Comparison of ENCODE assay signal across 9 mouse cellular contexts in genomic region chr16:17271124-17271523, GRCm38 (mm10). TPM values are rescaled to one million over a fixed set of nuclear protein-coding genes. Genes with fewer than 3 reads are reported as not detected.
DNase-seq lines count a peak whose midpoint lies in the region; ATAC-seq and TF ChIP-seq lines count a peak whose summit lies in the region.
"Had no signal": no experiment of that assay in that cellular context is flagged by ENCODE, and none has a peak within 500 bp of the region (broad histone marks: within the 10 kb centered on the region; RNA-seq: fewer than 3 reads in every experiment).

No protein-coding gene starts in this region.

- TF ChIP-seq POLR2A in kidney, adult 2 months (IDR thresholded peaks at IDR 0.05; ENCODE audit: low read depth, low read length), result no peak

- no peaks in the 10 kb centered on the region for H3K36me3 ChIP-seq in kidney, adult 2 months (ENCODE audit: control insufficient read depth, insufficient read depth, low read length)
- H3K36me3 ChIP-seq in kidney, embryonic 14.5 days (ENCODE audit: control insufficient read depth, insufficient read depth, low read length), result no peaks in the 10 kb centered on the region
- H3K36me3 ChIP-seq in E14TG2a.4 (ENCODE audit: insufficient read depth, low read length), result peaks cover 5% of the 10 kb centered on the region; the same call in 1 of the 2 replicates

- H3K27me3 ChIP-seq in kidney, adult 2 months (replicated peaks; ENCODE audit: control insufficient read depth, insufficient read depth, low read length), result no peaks in the 10 kb centered on the region
- H3K27me3 ChIP-seq in kidney, embryonic 14.5 days (ENCODE audit: control insufficient read depth, insufficient read depth, low read length), result no peaks in the 10 kb centered on the region
- H3K27me3 ChIP-seq in E14TG2a.4 (ENCODE audit: insufficient read depth, low read length), result no peaks in the 10 kb centered on the region

- H3K27ac ChIP-seq in kidney, adult 2 months (ENCODE audit: insufficient read depth, low read depth, low read length), result no peak overlapping the region
- no peak overlapping the region for H3K27ac ChIP-seq in kidney, embryonic 14.5 days (ENCODE audit: low read depth, low read length)

- H3K4me2 ChIP-seq in kidney, embryonic 14.5 days (replicated peaks; ENCODE audit: low read depth, low read length), result no peak overlapping the region

- no peak for ATAC-seq in kidney, embryonic 14.5 days (ENCODE audit: low FRiP score, low TSS enrichment)

- peaks cover 4% of the 10 kb centered on the region; the same call in 1 of the 2 replicates for H3K9me3 ChIP-seq in kidney, embryonic 14.5 days (ENCODE audit: control insufficient read depth, low read length)
- H3K9me3 ChIP-seq in E14TG2a.4 (ENCODE audit: low read length), result no peaks in the 10 kb centered on the region

- TF ChIP-seq CTCF in kidney, adult 2 months (conservative IDR thresholded peaks at IDR 0.05; ENCODE audit: insufficient read depth, insufficient read length, low read depth, low read length), result peak; percentile 30; the same call in 1 of the 2 replicates
- TF ChIP-seq CTCF in E14TG2a.4 (conservative IDR thresholded peaks at IDR 0.05; ENCODE audit: low read length), result peak; percentile 62

- H3K4me3 ChIP-seq in kidney, adult 2 months (ENCODE audit: insufficient read depth, low read depth, low read length), result no peak overlapping the region
- H3K4me3 ChIP-seq in kidney, embryonic 14.5 days (ENCODE audit: low read length), result no peak overlapping the region
- no peak overlapping the region for H3K4me3 ChIP-seq in E14TG2a.4 (replicated peaks; ENCODE audit: low read length)
- H3K4me3 ChIP-seq: myocyte had no signal

- 76% methylated on average over 4 of the region's 4 CpGs for WGBS in kidney, adult 2 months
- 81% methylated on average over 4 of the region's 4 CpGs for WGBS in kidney, embryonic 14.5 days

- DNase-seq in kidney, adult 2 months, result peak; percentile 72
- DNase-seq in adrenal gland, postnatal 25 days, result peak; percentile 43
- peak; percentile 69 to 74 for DNase-seq in kidney, postnatal 4 days
- DNase-seq in embryo, embryonic 9.5 days (ENCODE audit: extremely low spot score), result no peak
- no peak for DNase-seq in right cerebral cortex, postnatal 25 days
- DNase-seq in left cerebral cortex, adult 11 months (ENCODE audit: low spot score), result no peak

- no peak overlapping the region for H3K9ac ChIP-seq in kidney, embryonic 14.5 days (ENCODE audit: low read depth, low read length)

- H3K4me1 ChIP-seq in kidney, adult 2 months (ENCODE audit: control insufficient read depth, insufficient read depth, low read length), result no peaks in the 10 kb centered on the region
- H3K4me1 ChIP-seq in kidney, embryonic 14.5 days (ENCODE audit: control insufficient read depth, insufficient read depth, low read length), result no peaks in the 10 kb centered on the region
- peaks cover 26% of the 10 kb centered on the region for H3K4me1 ChIP-seq in E14TG2a.4 (replicated peaks; ENCODE audit: low read depth, low read length)

RNA-seq across cellular contexts. Expression of gene Tmem191c, which starts 4.8 kb away (rescaled TPM):
- polyA plus RNA-seq in kidney, adult 2 months (2012; rRNA removed), result 7.7 and 8.0 TPM in 2 replicates
- 10.2 and 11.1 TPM in 2 replicates for polyA plus RNA-seq in kidney, embryonic 14.5 days (2014; fragmentation: Nextera tagmentation; extraction: Ambion mirVana)
- 13.8 and 19.9 TPM in 2 replicates for total RNA-seq in adrenal gland, postnatal 25 days (2021)

RNA-seq across cellular contexts. Expression of gene Hic2, which starts 37.8 kb away (rescaled TPM):
- polyA plus RNA-seq in kidney, adult 2 months (2012; rRNA removed), result 1.5 and 1.8 TPM in 2 replicates
- polyA plus RNA-seq in kidney, embryonic 14.5 days (2014; fragmentation: Nextera tagmentation; extraction: Ambion mirVana), result 4.0 and 4.3 TPM in 2 replicates
- total RNA-seq in adrenal gland, postnatal 25 days (2021), result 2.3 and 2.6 TPM in 2 replicates

Comparison
In these comparisons a context has a peak if more than half of its experiments do, and no peak if none do; other contexts are left out.
1. DNase-seq: peak in kidney, adult 2 months (single experiment), adrenal gland, postnatal 25 days (single experiment) and kidney, postnatal 4 days (2 of 2); none in embryo, embryonic 9.5 days (single experiment), right cerebral cortex, postnatal 25 days (single experiment) and left cerebral cortex, adult 11 months (single experiment).